Comparison of ENCODE assay signal across 31 mouse cellular contexts in genomic region chr10:108364946-108365719, GRCm38 (mm10). TPM values are rescaled to one million over a fixed set of nuclear protein-coding genes. Genes with fewer than 3 reads are reported as not detected.
A peak's percentile ranks its signal among the peaks of the same experiment; 100 is the strongest.
DNase-seq lines count a peak whose midpoint lies in the region; ATAC-seq and TF ChIP-seq lines count a peak whose summit lies in the region.
"Had no signal": no experiment of that assay in that cellular context is flagged by ENCODE, and none has a peak within 500 bp of the region (broad histone marks: within the 10 kb centered on the region; RNA-seq: fewer than 3 reads in every experiment).

No protein-coding gene starts in this region.

- WGBS in forebrain, embryonic 13.5 days = 33% methylated on average over 26 of the region's 26 CpGs
- 93% methylated on average over 26 of the region's 26 CpGs for WGBS in intestine, embryonic 15.5 days

- no peaks in the 10 kb centered on the region for H3K9me3 ChIP-seq in forebrain, embryonic 13.5 days (replicated peaks)
- H3K9me3 ChIP-seq in intestine, embryonic 15.5 days = no peaks in the 10 kb centered on the region
- H3K9me3 ChIP-seq: stomach, embryonic 15.5 days had no signal

- H3K4me2 ChIP-seq in forebrain, embryonic 13.5 days = peak overlapping the region; percentile 47
- H3K4me2 ChIP-seq in intestine, embryonic 15.5 days (replicated peaks) = no peak overlapping the region
- H3K4me2 ChIP-seq: embryonic facial prominence, embryonic 13.5 days; heart, embryonic 11.5 days; hindbrain, embryonic 14.5 days; midbrain, embryonic 13.5 days; neural tube, embryonic 13.5 days; stomach, embryonic 15.5 days had no signal

- DNase-seq in frontal cortex, postnatal 14 days (ENCODE audit: low spot score in 2 of 2) = no peak
- DNase-seq in layer of hippocampus, adult 2 months (ENCODE audit: low spot score in 2 of 2) = no peak
- DNase-seq in layer of hippocampus, postnatal 25 days (ENCODE audit: extremely low spot score in 1 of 2, low spot score in 1 of 2) = no peak
- no peak for DNase-seq in urinary bladder, postnatal 25 days (ENCODE audit: low spot score)
- DNase-seq in spleen, postnatal 14 days (ENCODE audit: low spot score in 2 of 2) = no peak
- DNase-seq: adrenal gland, postnatal 10 days; cerebellum, adult 11 months; cerebellum, adult 9-10 months; cerebellum, postnatal 36 days; gastrocnemius, postnatal 25 days; heart, adult 18-20 months; heart, postnatal 4 days; kidney, adult 8-10 months; kidney, postnatal 14 days; liver; lung, adult 2 months; lung, postnatal 10 days; thymus, postnatal 14 days had no signal

- H3K4me1 ChIP-seq in forebrain, embryonic 13.5 days = peaks cover 31% of the 10 kb centered on the region
- H3K4me1 ChIP-seq in intestine, embryonic 15.5 days (replicated peaks) = peaks cover 2% of the 10 kb centered on the region; the same call in 1 of the 2 replicates

- H3K27ac ChIP-seq in layer of hippocampus, adult 2 months = no peak overlapping the region
- peak overlapping the region; percentile 40; the same call in 1 of the 2 replicates for H3K27ac ChIP-seq in forebrain, embryonic 13.5 days
- no peak overlapping the region for H3K27ac ChIP-seq in intestine, embryonic 15.5 days
- H3K27ac ChIP-seq: embryonic facial prominence, embryonic 13.5 days; hindbrain, embryonic 14.5 days; liver, embryonic 14.5 days; macrophage; midbrain, embryonic 13.5 days; neural tube, embryonic 13.5 days; stomach, embryonic 15.5 days had no signal

- no peaks in the 10 kb centered on the region for H3K27me3 ChIP-seq in forebrain, embryonic 13.5 days
- H3K27me3 ChIP-seq in intestine, embryonic 15.5 days (replicated peaks) = no peaks in the 10 kb centered on the region
- H3K27me3 ChIP-seq: embryonic facial prominence, embryonic 13.5 days; midbrain, embryonic 13.5 days; neural tube, embryonic 13.5 days; stomach, embryonic 15.5 days had no signal

- no peak for TF ChIP-seq CTCF in layer of hippocampus, adult 2 months (conservative IDR thresholded peaks at IDR 0.05)

- ATAC-seq in frontal cortex, adult (ENCODE audit: low TSS enrichment) = peak; percentile 31; the same call in 1 of the 2 replicates
- ATAC-seq in forebrain, embryonic 13.5 days = peak; percentile 78
- ATAC-seq in intestine, embryonic 15.5 days = no peak
- ATAC-seq: inflammation-experienced regulatory T-cells, adult 6 months; midbrain, embryonic 13.5 days had no signal

- no peak overlapping the region for H3K9ac ChIP-seq in forebrain, embryonic 13.5 days
- H3K9ac ChIP-seq in intestine, embryonic 15.5 days = no peak overlapping the region
- H3K9ac ChIP-seq: embryonic facial prominence, embryonic 13.5 days; hindbrain, embryonic 14.5 days; liver, embryonic 14.5 days; midbrain, embryonic 13.5 days; neural tube, embryonic 13.5 days; stomach, embryonic 15.5 days had no signal

- no peaks in the 10 kb centered on the region for H3K36me3 ChIP-seq in forebrain, embryonic 13.5 days (ENCODE audit: poor library complexity, severe bottlenecking)
- H3K36me3 ChIP-seq in intestine, embryonic 15.5 days = no peaks in the 10 kb centered on the region
- H3K36me3 ChIP-seq: midbrain, embryonic 13.5 days; neural tube, embryonic 13.5 days; stomach, embryonic 15.5 days had no signal

- peak overlapping the region; percentile 41 for H3K4me3 ChIP-seq in layer of hippocampus, adult 2 months
- H3K4me3 ChIP-seq in forebrain, embryonic 13.5 days = peak overlapping the region; percentile 28
- H3K4me3 ChIP-seq in intestine, embryonic 15.5 days (replicated peaks) = no peak overlapping the region
- H3K4me3 ChIP-seq: embryonic facial prominence, embryonic 13.5 days; midbrain, embryonic 13.5 days; neural tube, embryonic 13.5 days; stomach, embryonic 15.5 days had no signal

RNA-seq across cellular contexts. Expression of gene Pawr, which starts 33.2 kb away (rescaled TPM):
- 1 to 10 TPM; 2.1 to 2.4 TPM for total RNA-seq in layer of hippocampus, adult 2 months (2021)
- 1 to 10 TPM; 2.1 to 2.9 TPM for total RNA-seq in layer of hippocampus, postnatal 25 days (2021)
- 4.3 and 4.7 TPM in 2 replicates for polyA plus RNA-seq in forebrain, embryonic 13.5 days (2015; fragmentation: Nextera tagmentation; extraction: Ambion mirVana)
- polyA plus RNA-seq in intestine, embryonic 15.5 days (2015; fragmentation: Nextera tagmentation; extraction: Ambion mirVana) = 10.0 and 11.8 TPM in 2 replicates
- total RNA-seq: megakaryocyte-erythroid progenitor cell, adult 5-6 weeks had no signal
- polyA plus RNA-seq: macrophage had no signal
